Mouse (Mus musculus) liver, embryonic 14.5 days (tissue): ENCODE results near the gene Hic1. TPM values are rescaled to one million over a fixed set of nuclear protein-coding genes. Genes with fewer than 3 reads are reported as not detected.

ENCODE experiments used
- ATAC-seq: fragments of 200-750 bp; cut with Nextera tagmentation; 2 replicates; pipeline ENCODE4 v1.8.0; 2017; ENCODE audit warnings: moderate number of reproducible peaks, mild to moderate bottlenecking, moderate library complexity; ENCODE audit not compliant: insufficient read depth
- DNase-seq, 3 experiments: peaks; one replicate each; pipeline ENCODE4 v3.0.0-alpha.2; 2012 to 2013; ENCODE audit warnings: low read depth in 3 of 3, low spot score in 3 of 3
- H3K27ac ChIP-seq: fragments of 300-500 bp; sonication (generic); 2 replicates; pipeline ENCODE4 v1.5.1; 2014; ENCODE audit warnings: moderate library complexity, mild to moderate bottlenecking, control low read depth, inconsistent platforms
- H3K27me3 ChIP-seq: fragments of 300-500 bp; sonication (generic); 2 replicates; pipeline ENCODE4 v1.6.1; 2014; ENCODE audit warnings: mild to moderate bottlenecking, low read length, moderate library complexity; ENCODE audit not compliant: control insufficient read depth, insufficient read depth
- H3K36me3 ChIP-seq: fragments of 300-500 bp; sonication (generic); replicated peaks from 2 replicates; pipeline ENCODE4 v1.6.1; 2014; ENCODE audit warnings: low read depth; ENCODE audit not compliant: control insufficient read depth, insufficient read depth
- H3K4me1 ChIP-seq, 2 experiments: fragments of 200-500 bp in 1 of 2; fragments of 300-500 bp in 1 of 2; sonication (generic) in 1 of 2; replicated peaks; 2 replicates each; pipeline ENCODE4 v1.6.1; 2012 to 2014; ENCODE audit warnings: antibody characterized with exemption in 1 of 2, inconsistent platforms in 1 of 2, low read length in 1 of 2; ENCODE audit not compliant: control insufficient read depth in 2 of 2, insufficient read depth in 2 of 2
- H3K4me2 ChIP-seq: fragments of 300-500 bp; sonication (generic); 2 replicates; pipeline ENCODE4 v1.6.1; 2014; ENCODE audit warnings: low read depth, mild to moderate bottlenecking, control low read depth, moderate library complexity
- H3K4me3 ChIP-seq, 2 experiments: fragments of 200-500 bp in 1 of 2; fragments of 300-500 bp in 1 of 2; sonication (generic) in 1 of 2; 2 replicates each; pipeline ENCODE4 v1.5.1; 2012 to 2014; ENCODE audit warnings: low read depth in 2 of 2, low read length in 2 of 2, mild to moderate bottlenecking in 2 of 2, control low read depth in 1 of 2, inconsistent platforms in 1 of 2, moderate library complexity in 1 of 2; ENCODE audit not compliant: insufficient read depth in 1 of 2
- H3K9ac ChIP-seq: fragments of 300-500 bp; sonication (generic); replicated peaks from 2 replicates; pipeline ENCODE4 v1.6.1; 2014; ENCODE audit warnings: mild to moderate bottlenecking, control low read depth, moderate library complexity
- H3K9me3 ChIP-seq: fragments of 300-500 bp; sonication (generic); 2 replicates; pipeline ENCODE4 v1.6.1; 2016; ENCODE audit warnings: low read length, mixed read lengths; ENCODE audit not compliant: control insufficient read depth
- CTCF ChIP-seq: IDR thresholded peaks from 2 replicates; pipeline ENCODE4 v1.5.1; 2016; ENCODE audit warnings: antibody characterized with exemption, low read depth, control low read depth
- EP300 ChIP-seq: IDR thresholded peaks from 2 replicates; pipeline ENCODE4 v1.6.1; 2016; ENCODE audit warnings: antibody characterized with exemption, low read depth
- WGBS: fragments of 180-500 bp; shearing (Covaris S2); extraction: QIAGEN DNeasy Blood & Tissue Kit; methylation state at CpG from one replicate; pipeline ENCODE4 v1.1.7; 2014; ENCODE audit not compliant: insufficient replicate concordance; 5-methylcytosine and 5-hydroxymethylcytosine counted together
- polyA plus RNA-seq, 2 experiments: library from polyadenylated mRNA; depleted of rRNA in 1 of 2; stranded (reverse) in 1 of 2; unstranded in 1 of 2; fragments of >200 nt; fragmentation: Nextera tagmentation in 1 of 2; extraction: Ambion mirVana in 1 of 2; gene quantifications; 2 replicates each; pipeline versions ENCODE4 v1.2.1 to v1.2.3; 2012 to 2014

Hic1 gene
- polyA plus RNA-seq, 2 experiments = 0.28 to 0.97 TPM

- no peaks in the 10 kb centered on the region; a peak in 1 of 4 replicates for H3K4me1 ChIP-seq
- no peaks in the 10 kb centered on the region for H3K9me3 ChIP-seq
- H3K36me3 ChIP-seq = no peaks in the 10 kb centered on the region
- H3K4me2 ChIP-seq = peak overlapping the region; percentile 27; the same call in 1 of the 2 replicates
- no peak for ATAC-seq
- H3K9ac ChIP-seq = no peak overlapping the region
- 5% methylated on average over 15 of the region's 15 CpGs for WGBS
- DNase-seq = no peak
- 0 out of 4 replicates have a peak overlapping the region, but pooled peaks of 1 of the 2 experiments have one; percentile 5 for H3K4me3 ChIP-seq
- TF ChIP-seq CTCF (peak; percentile 43; the same call in 1 of the 2 replicates), EP300 (no peak)
- H3K27ac ChIP-seq = no peak overlapping the region
- H3K27me3 ChIP-seq = peaks cover 53% of the 10 kb centered on the region
Observed at GRCm38 (mm10) chr11:75164750-75165149, 4.6 kb downstream of the Hic1 start.

- H3K27ac ChIP-seq = no peak overlapping the region
- no peaks in the 10 kb centered on the region for H3K36me3 ChIP-seq
- H3K9me3 ChIP-seq = no peaks in the 10 kb centered on the region
- DNase-seq (no peak), ATAC-seq (no peak)
- peaks cover 46% of the 10 kb centered on the region for H3K27me3 ChIP-seq
- no peak overlapping the region for H3K4me2 ChIP-seq
- no peaks in the 10 kb centered on the region for H3K4me1 ChIP-seq
- no peak overlapping the region for H3K9ac ChIP-seq
- TF ChIP-seq EP300 (no peak), CTCF (no peak)
- H3K4me3 ChIP-seq = no peak overlapping the region
- WGBS = 85% methylated on average over 2 of the region's 2 CpGs
Observed at GRCm38 (mm10) chr11:75164051-75164450, 5.3 kb downstream of the Hic1 start.

GRCm38 (mm10) chr11:75163379-75163778 is 5.9 kb downstream of the Hic1 start:
- DNase-seq (no peak), ATAC-seq (no peak)
- no peaks in the 10 kb centered on the region for H3K9me3 ChIP-seq
- WGBS = 62% methylated on average over 6 of the region's 6 CpGs
- no peaks in the 10 kb centered on the region for H3K36me3 ChIP-seq
- H3K27ac ChIP-seq = no peak overlapping the region
- H3K9ac ChIP-seq = no peak overlapping the region
- no peak overlapping the region for H3K4me2 ChIP-seq
- no peak for TF ChIP-seq EP300
- no peak for TF ChIP-seq CTCF
- peaks cover 39% of the 10 kb centered on the region for H3K27me3 ChIP-seq
- H3K4me1 ChIP-seq = no peaks in the 10 kb centered on the region
- H3K4me3 ChIP-seq = no peak overlapping the region

- H3K27me3 ChIP-seq = peaks cover 32% of the 10 kb centered on the region
- DNase-seq (no peak), ATAC-seq (no peak)
- 83% methylated on average over 12 of the region's 12 CpGs for WGBS
- H3K9me3 ChIP-seq = no peaks in the 10 kb centered on the region
- TF ChIP-seq EP300 (no peak), CTCF (no peak)
- peaks cover 0 to 2% of the 10 kb centered on the region in 2 experiments; a peak in 1 of 4 replicates for H3K4me1 ChIP-seq
- H3K9ac ChIP-seq = no peak overlapping the region
- no peak overlapping the region for H3K4me2 ChIP-seq
- H3K4me3 ChIP-seq = no peak overlapping the region
- H3K27ac ChIP-seq = no peak overlapping the region
- no peaks in the 10 kb centered on the region for H3K36me3 ChIP-seq
Observed at GRCm38 (mm10) chr11:75162591-75163080, 6.7 kb downstream of the Hic1 start.

GRCm38 (mm10) chr11:75161417-75162008 is 7.8 kb downstream of the Hic1 start:
- no peak for ATAC-seq
- Histone ChIP-seq H3K4me2 (no peak overlapping the region), H3K27me3 (peaks cover 21% of the 10 kb centered on the region), H3K27ac (no peak overlapping the region), H3K4me1 (peaks cover 0 to 4% of the 10 kb centered on the region in 2 experiments; a peak in 2 of 4 replicates), H3K9me3 (no peaks in the 10 kb centered on the region), H3K9ac (no peak overlapping the region), H3K4me3 (no peak overlapping the region), H3K36me3 (no peaks in the 10 kb centered on the region)
- no peak for TF ChIP-seq CTCF
- TF ChIP-seq EP300 = no peak
- 53% methylated on average over 4 of the region's 4 CpGs for WGBS
- DNase-seq = no peak
